Mouse (Mus musculus) cerebellum, adult 8-10 months (tissue): ENCODE results near the gene Cmpk2.
"Not testable (repeated sequence)": the region's sequence is repeated elsewhere in the genome, so short reads cannot be mapped to it uniquely, and the experiment has no call there.

ENCODE experiments used
- DNase-seq: peaks from one replicate; pipeline ENCODE4 v3.0.0; 2022

Cmpk2 gene

GRCm38 (mm10) chr12:26469098-26470041, at the start of gene Cmpk2:
Cmpk2 (plus strand) TSS chr12:26469204.
- DNase-seq, result peak; percentile 89

GRCm38 (mm10) chr12:26424841-26425240, 44.2 kb upstream of the Cmpk2 start:
- DNase-seq, result no peak

GRCm38 (mm10) chr12:26428771-26429170, 40.2 kb upstream of the Cmpk2 start:
- DNase-seq, result not testable (repeated sequence)

- no peak for DNase-seq
Measured at GRCm38 (mm10) chr12:26436334-26436733, 32.7 kb upstream of the Cmpk2 start.

GRCm38 (mm10) chr12:26437950-26438349, 31.1 kb upstream of the Cmpk2 start:
- no peak for DNase-seq

- no peak for DNase-seq
Measured at GRCm38 (mm10) chr12:26439366-26439765, 29.6 kb upstream of the Cmpk2 start.

GRCm38 (mm10) chr12:26444054-26444453, 24.9 kb upstream of the Cmpk2 start:
- peak; percentile 60 for DNase-seq

- no peak for DNase-seq
Measured at GRCm38 (mm10) chr12:26444511-26444910, 24.5 kb upstream of the Cmpk2 start.

GRCm38 (mm10) chr12:26446377-26447045, 22.5 kb upstream of the Cmpk2 start:
- no peak for DNase-seq

GRCm38 (mm10) chr12:26449483-26449882, 19.5 kb upstream of the Cmpk2 start:
- no peak for DNase-seq

GRCm38 (mm10) chr12:26451150-26451549, 17.9 kb upstream of the Cmpk2 start:
- DNase-seq, result no peak

- DNase-seq, result no peak
Measured at GRCm38 (mm10) chr12:26452951-26453350, 16.1 kb upstream of the Cmpk2 start.

GRCm38 (mm10) chr12:26454682-26455081, 14.3 kb upstream of the Cmpk2 start:
- DNase-seq, result no peak

GRCm38 (mm10) chr12:26456028-26456698, 12.8 kb upstream of the Cmpk2 start, which contains the start of gene Rsad2:
Rsad2 (minus strand) TSS chr12:26456452.
- no peak for DNase-seq

- no peak for DNase-seq
Measured at GRCm38 (mm10) chr12:26460091-26460490, 8.9 kb upstream of the Cmpk2 start.

- no peak for DNase-seq
Measured at GRCm38 (mm10) chr12:26465600-26465999, 3.4 kb upstream of the Cmpk2 start.

GRCm38 (mm10) chr12:26470042-26470409, 1.0 kb downstream of the Cmpk2 start:
- DNase-seq, result no peak

- DNase-seq, result no peak
Measured at GRCm38 (mm10) chr12:26471376-26471775, 2.4 kb downstream of the Cmpk2 start.

- no peak for DNase-seq
Measured at GRCm38 (mm10) chr12:26472770-26473481, 3.9 kb downstream of the Cmpk2 start.

GRCm38 (mm10) chr12:26473746-26474145, 4.7 kb downstream of the Cmpk2 start:
- no peak for DNase-seq

GRCm38 (mm10) chr12:26477198-26477597, 8.2 kb downstream of the Cmpk2 start:
- no peak for DNase-seq

GRCm38 (mm10) chr12:26478196-26479004, 9.4 kb downstream of the Cmpk2 start:
- DNase-seq, result no peak
